Mouse (Mus musculus) left cerebral cortex, postnatal 14 days (tissue): ENCODE data around the gene Susd1. TPM values are rescaled to one million over a fixed set of nuclear protein-coding genes. Genes with fewer than 3 reads are reported as not detected.
"Not testable (repeated sequence)": the region's sequence is repeated elsewhere in the genome, so short reads cannot be mapped to it uniquely, and the experiment has no call there.

Experiments used
- DNase-seq, 2 experiments: peaks; one replicate each; pipeline ENCODE4 v3.0.0; 2021 to 2022; ENCODE audit warnings: low spot score in 2 of 2, mixed read lengths in 1 of 2
- intact Hi-C: fragments of 180-260 bp; cut with DNase I; formaldehyde crosslinking; loops from one replicate; pipeline ENCODE4 v1.15.1; 2025
- total RNA-seq, 2 experiments: library from RNA; stranded (reverse); gene quantifications; 2 replicates each; pipeline ENCODE4 v1.2.3; 2021

The Susd1 gene
- total RNA-seq, 2 experiments from 2014 or later: 8.2 to 9.3 TPM

- intact Hi-C loops: no loop called here
- no peak for DNase-seq
Observed at GRCm38 (mm10) chr4:59307841-59308589, 130.4 kb downstream of the Susd1 start.

GRCm38 (mm10) chr4:59302387-59302786 lies 136.0 kb downstream of the Susd1 start:
- no peak for DNase-seq
- intact Hi-C loops: no loop called here

DNA sequence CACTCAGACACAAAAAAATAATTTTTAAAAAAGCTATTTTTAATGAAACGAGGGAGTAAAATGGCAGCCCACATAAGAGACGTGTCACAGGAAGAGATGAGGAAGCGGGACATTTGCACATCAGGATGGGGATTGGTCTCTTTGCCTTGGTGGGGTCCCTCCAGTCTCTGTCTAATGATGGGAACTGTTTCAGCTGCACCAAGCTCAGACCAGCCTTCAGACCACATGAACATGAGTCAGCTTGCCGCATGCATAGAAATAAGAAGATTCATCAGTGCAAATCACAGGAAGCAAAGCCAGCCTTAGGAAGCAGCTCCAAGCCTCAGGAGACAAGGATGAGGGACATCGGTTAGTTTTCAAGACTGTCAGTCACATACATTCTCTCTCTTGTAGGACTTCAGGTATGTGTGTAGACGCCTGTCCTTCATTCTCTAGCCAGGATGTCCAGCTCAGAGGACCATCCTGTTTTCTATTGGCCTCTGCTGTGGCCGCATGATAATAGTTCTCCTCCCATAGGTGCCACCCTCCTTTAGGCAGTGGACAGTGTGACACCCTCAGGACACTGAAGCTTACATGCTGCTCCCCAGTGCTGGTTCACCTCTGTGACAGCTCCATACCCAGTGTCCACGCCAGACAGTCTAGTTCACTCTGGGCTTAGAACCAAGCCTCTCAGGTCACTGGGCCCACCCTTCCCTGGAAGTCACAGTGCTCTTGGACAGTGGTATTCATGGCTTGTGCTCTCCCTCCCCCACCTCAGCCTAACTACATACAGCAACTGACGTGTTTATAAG lies 137.2 kb downstream of the Susd1 start:
- intact Hi-C loops: no loop called here
- no peak for DNase-seq

- DNase-seq: no peak
- intact Hi-C loops: no loop called here
Observed at GRCm38 (mm10) chr4:59298719-59299496, 139.5 kb downstream of the Susd1 start.

DNA sequence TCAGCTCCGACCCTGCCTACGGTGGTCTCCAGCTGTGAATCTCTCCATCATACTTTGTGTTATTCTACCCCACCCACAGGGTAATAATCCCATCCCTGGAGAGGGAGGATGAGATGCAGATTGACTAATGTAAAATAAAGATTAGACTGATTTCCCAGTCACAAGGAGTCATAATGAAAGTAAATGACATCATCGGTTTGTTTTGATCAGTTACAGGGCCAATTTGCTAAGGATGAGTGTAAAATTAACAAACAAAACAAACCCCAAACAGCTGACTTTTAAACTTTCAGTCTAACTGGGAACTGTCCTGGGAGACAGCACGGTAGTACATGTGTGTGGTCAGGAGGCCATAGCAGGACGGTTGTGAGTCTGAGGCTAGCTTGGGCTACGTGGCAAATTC lies 143.3 kb downstream of the Susd1 start:
- no peak for DNase-seq
- intact Hi-C loops: no loop called here

GRCm38 (mm10) chr4:59294661-59295060 lies 143.8 kb downstream of the Susd1 start:
- intact Hi-C loops: no loop called here
- DNase-seq: no peak

GRCm38 (mm10) chr4:59291914-59292718 lies 146.3 kb downstream of the Susd1 start:
- DNase-seq: no peak
- intact Hi-C loops: no loop called here

GRCm38 (mm10) chr4:59290972-59291576 lies 147.4 kb downstream of the Susd1 start:
- no peak for DNase-seq
- intact Hi-C loops: no loop called here

DNA sequence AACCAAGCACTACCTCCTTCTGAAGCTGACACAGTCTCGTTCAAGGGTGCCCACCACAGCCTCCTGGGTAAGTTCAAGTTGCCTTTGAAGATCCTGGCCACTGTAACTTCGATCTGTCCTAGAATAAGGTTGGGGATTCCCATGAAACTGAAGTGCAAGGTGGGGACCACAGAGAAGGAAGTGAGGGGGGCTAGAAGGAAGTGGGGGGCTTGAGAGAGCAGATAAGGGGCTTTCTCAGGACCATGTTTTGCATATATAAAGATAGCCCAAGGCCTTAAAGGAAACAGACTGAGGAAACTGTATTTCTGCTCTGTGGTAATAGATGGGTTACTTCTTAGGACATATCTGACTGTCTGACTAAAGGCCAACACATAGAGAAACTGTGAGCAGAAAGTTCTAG lies 151.3 kb downstream of the Susd1 start:
- intact Hi-C loops: no loop called here
- no peak for DNase-seq

- intact Hi-C loops: not testable (repeated sequence)
Observed at GRCm38 (mm10) chr4:59286351-59286750, 152.1 kb downstream of the Susd1 start.

GRCm38 (mm10) chr4:59282699-59283487 lies 155.5 kb downstream of the Susd1 start:
- intact Hi-C loops: no loop called here
- no peak for DNase-seq

More at GRCm38 (mm10) chr4:59286351-59286750, 152.1 kb downstream of the Susd1 start:
- not testable (repeated sequence) for DNase-seq

DNA sequence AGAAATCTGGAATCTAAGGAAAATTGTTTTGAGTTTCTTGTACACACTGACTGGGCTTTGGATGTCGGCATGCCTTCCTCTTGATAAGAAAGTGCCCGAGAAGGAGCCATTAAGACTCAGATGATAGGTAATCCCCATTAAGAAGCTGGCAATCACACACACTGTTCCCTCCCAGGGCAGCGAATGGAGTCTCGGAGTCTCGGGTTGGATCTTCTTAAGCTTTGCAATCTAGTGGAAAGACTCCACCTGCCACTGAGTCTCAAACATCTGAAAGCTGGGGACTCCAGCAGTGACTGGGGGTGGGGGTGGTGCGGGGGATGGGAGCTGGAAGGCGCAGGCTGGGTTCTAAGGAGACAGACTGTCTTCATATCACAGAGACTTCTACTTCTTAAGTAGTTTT lies 156.3 kb downstream of the Susd1 start:
- intact Hi-C loops: no loop called here
- DNase-seq: no peak

DNA sequence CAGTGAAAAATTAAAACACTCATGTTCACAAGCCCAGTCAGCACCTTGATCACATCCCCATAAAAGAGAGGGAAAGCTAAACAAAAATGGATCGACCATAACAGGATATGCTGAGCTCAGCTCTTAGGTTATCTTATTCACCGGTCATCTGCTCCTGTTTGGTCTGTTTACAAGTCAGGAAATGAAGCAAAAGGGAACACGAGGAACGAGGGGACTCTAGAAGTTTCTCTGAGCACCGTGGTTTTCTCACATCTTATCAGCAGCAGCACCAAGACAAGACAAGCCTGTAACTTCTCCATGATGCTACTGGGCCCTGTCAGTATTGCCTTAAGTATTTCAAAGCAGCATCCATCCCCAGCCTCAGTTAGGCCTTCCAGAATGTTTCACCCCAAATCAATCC lies 157.6 kb downstream of the Susd1 start:
- intact Hi-C loops: no loop called here
- DNase-seq: no peak

GRCm38 (mm10) chr4:59279111-59279510 lies 159.3 kb downstream of the Susd1 start:
- no peak for DNase-seq
- intact Hi-C loops: no loop called here

- intact Hi-C loops: no loop called here
- no peak for DNase-seq
Observed at GRCm38 (mm10) chr4:59278410-59278809, 160.0 kb downstream of the Susd1 start.

DNA sequence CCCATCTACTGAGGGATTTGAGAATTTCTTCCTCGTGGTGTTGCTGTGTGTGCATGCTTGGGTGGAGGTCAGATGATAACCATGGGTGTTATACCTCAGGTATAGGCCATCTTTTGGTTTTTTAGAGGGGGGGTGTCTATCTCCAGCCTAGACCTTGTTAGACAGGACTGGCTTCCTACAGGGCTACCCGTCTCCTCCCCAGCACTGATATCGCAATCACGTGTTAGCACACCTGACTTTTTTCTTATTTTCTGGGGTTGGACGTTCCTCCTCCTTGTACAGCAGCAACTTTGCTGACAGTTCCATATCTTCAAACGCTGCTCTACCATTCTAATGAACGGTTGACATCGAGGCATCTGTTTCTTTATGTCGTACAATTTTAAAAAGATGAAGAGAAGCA lies 160.5 kb downstream of the Susd1 start:
- DNase-seq: no peak
- intact Hi-C loops: no loop called here

- no peak for DNase-seq
- intact Hi-C loops: no loop called here
Observed at GRCm38 (mm10) chr4:59275956-59276355, 162.5 kb downstream of the Susd1 start.

DNA sequence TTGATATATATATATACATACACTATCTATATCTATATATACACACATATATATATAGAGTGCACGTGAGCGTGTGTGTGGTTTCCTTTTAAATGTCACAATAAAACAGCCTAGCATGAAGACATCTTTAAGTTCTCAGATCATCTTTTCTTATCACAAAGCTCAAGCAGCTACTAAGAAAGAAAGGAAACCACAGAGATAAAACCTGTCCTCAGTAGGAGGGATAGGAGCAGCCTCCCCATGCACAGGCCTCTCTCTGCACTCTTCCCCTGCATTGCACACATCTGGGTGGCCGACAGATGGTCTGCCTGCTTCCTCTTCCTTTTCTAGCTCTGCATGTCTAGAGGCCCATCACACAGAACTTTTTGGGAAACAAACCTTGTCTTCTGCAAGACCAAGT lies 162.9 kb downstream of the Susd1 start:
- no peak for DNase-seq
- intact Hi-C loops: no loop called here
